ENCODE assay signal across 20 mouse cellular contexts in the genomic region with DNA sequence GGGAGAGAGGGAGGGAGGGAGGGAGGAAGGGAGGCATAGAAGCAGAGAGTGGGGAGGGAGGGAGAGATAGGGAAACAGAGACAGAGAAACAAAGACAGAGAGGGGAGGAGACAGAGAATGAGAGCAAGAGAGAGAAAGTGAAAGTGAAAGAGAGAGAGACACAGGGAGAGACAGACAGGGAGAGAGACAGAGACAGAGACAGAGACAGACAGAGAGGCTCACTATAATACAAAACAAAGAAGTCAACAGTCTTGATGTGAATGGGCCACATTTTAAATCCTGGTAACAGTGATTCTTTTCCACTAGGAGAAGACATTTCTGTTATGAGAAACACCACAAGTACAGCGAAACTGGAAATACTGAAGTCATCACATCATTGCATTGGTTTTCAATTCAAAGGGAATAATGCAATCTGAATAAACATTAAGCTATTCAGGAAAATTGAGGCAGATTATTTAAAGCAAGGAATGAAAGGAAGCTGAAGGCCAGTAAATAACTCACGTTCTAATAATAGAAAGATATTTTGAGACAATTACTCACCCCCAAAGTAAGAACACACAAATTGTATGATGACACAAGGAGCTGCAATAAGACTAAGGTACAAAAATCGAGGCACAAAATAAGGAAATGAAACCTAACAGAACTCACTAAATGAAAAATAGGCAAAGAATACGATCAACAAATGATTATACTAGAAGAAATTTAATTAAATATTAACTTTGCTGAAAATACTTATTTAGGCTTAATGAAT.
A peak's percentile ranks its signal among the peaks of the same experiment; 100 is the strongest.
DNase-seq lines count a peak whose midpoint lies in the region; ATAC-seq and TF ChIP-seq lines count a peak whose summit lies in the region.
"Had no signal": no experiment of that assay in that cellular context is flagged by ENCODE, and none has a peak within 500 bp of the region (broad histone marks: within the 10 kb centered on the region; RNA-seq: fewer than 3 reads in every experiment).

No protein-coding gene starts in this region.

- TF ChIP-seq CTCF in heart, adult 2 months (IDR thresholded peaks at IDR 0.05): no peak
- no peak for TF ChIP-seq CTCF in liver, adult 2 months (IDR thresholded peaks at IDR 0.05; ENCODE audit: low read depth, low read length)

- WGBS in heart, adult 2 months: 43% methylated on average over 4 of the region's 4 CpGs
- WGBS in liver, adult 2 months: 71% methylated on average over 4 of the region's 4 CpGs

- H3K9ac ChIP-seq in heart, adult 2 months (ENCODE audit: low read depth, low read length): no peak overlapping the region
- H3K9ac ChIP-seq in liver, adult 2 months (ENCODE audit: low read depth, low read length): no peak overlapping the region
- H3K9ac ChIP-seq: forebrain, embryonic 13.5 days; limb, embryonic 13.5 days; liver, embryonic 15.5 days; midbrain, embryonic 12.5 days; stomach, embryonic 15.5 days had no signal

- no peaks in the 10 kb centered on the region for H3K36me3 ChIP-seq in heart, adult 2 months (ENCODE audit: control insufficient read depth, insufficient read depth, low read length)
- no peaks in the 10 kb centered on the region for H3K36me3 ChIP-seq in liver, adult 2 months (ENCODE audit: control insufficient read depth, insufficient read depth, low read length)
- H3K36me3 ChIP-seq in myocyte (ENCODE audit: control insufficient read depth, insufficient read depth): no peaks in the 10 kb centered on the region
- H3K36me3 ChIP-seq: limb, embryonic 13.5 days; liver, embryonic 15.5 days; midbrain, embryonic 12.5 days; stomach, embryonic 15.5 days had no signal

- ATAC-seq in monocyte, adult 5-6 weeks (replicated peaks; ENCODE audit: insufficient number of reproducible peaks, low FRiP score, low TSS enrichment, poor library complexity, severe bottlenecking): no peak
- ATAC-seq: forebrain, embryonic 13.5 days; hindbrain, embryonic 16.5 days; intestine, embryonic 16.5 days had no signal

- intact Hi-C loops in heart, adult 2 months (cut with DNase I): no loop called here
- intact Hi-C loops in heart, postnatal 36 days (cut with DNase I): no loop called here

- no peak for TF ChIP-seq EP300 in heart, adult 2 months (IDR thresholded peaks at IDR 0.05; ENCODE audit: insufficient read depth, low read depth, low read length)

- DNase-seq in heart, adult 2 months: no peak
- DNase-seq in heart, postnatal 36 days: no peak
- peak; percentile 26 for DNase-seq in liver, adult 2 months (ENCODE audit: extremely low read depth, low read depth, low spot score)
- DNase-seq in liver (no peak), MEL-GATA-1-ER (ENCODE audit: extremely low read depth, low read depth) (peak; percentile 22)
- DNase-seq in right cerebral cortex, postnatal 25 days: no peak
- DNase-seq: cerebellum, adult 9-10 months; gastrocnemius, postnatal 25 days; thymus, adult 18-20 months had no signal

- no peaks in the 10 kb centered on the region for H3K4me1 ChIP-seq in heart, adult 2 months (ENCODE audit: control insufficient read depth, insufficient read depth, low read length)
- H3K4me1 ChIP-seq in liver, adult 2 months (ENCODE audit: control insufficient read depth, insufficient read depth, low read length): no peaks in the 10 kb centered on the region
- H3K4me1 ChIP-seq: forebrain, embryonic 13.5 days; limb, embryonic 13.5 days; liver, embryonic 15.5 days; midbrain, embryonic 12.5 days; stomach, embryonic 15.5 days had no signal

- no peak overlapping the region for H3ac ChIP-seq in myocyte (ENCODE audit: control insufficient read depth, insufficient read length)

- H3K4me2 ChIP-seq in myocyte (ENCODE audit: low read depth): peak overlapping the region; percentile 75
- H3K4me2 ChIP-seq: forebrain, embryonic 13.5 days; limb, embryonic 13.5 days; liver, embryonic 15.5 days; midbrain, embryonic 12.5 days; stomach, embryonic 15.5 days had no signal

- H3K79me2 ChIP-seq in heart, adult 2 months (replicated peaks; ENCODE audit: control insufficient read depth, insufficient read depth, low read length): no peaks in the 10 kb centered on the region
- no peaks in the 10 kb centered on the region for H3K79me2 ChIP-seq in liver, adult 2 months (ENCODE audit: control insufficient read depth, insufficient read depth, low read length)
- H3K79me2 ChIP-seq in myocyte (ENCODE audit: control insufficient read depth, insufficient read depth): no peaks in the 10 kb centered on the region

- H3K4me3 ChIP-seq in heart, adult 2 months: peak overlapping the region; percentile 11; the same call in 1 of the 2 replicates
- H3K4me3 ChIP-seq in liver, adult 2 months (ENCODE audit: insufficient read depth, low read depth, low read length): no peak overlapping the region
- peak overlapping the region; percentile 6 for H3K4me3 ChIP-seq in myocyte
- H3K4me3 ChIP-seq: erythroblast, embryonic 14.5 days; forebrain, embryonic 13.5 days; limb, embryonic 13.5 days; liver, embryonic 15.5 days; midbrain, embryonic 12.5 days; stomach, embryonic 15.5 days had no signal

- peak overlapping the region; percentile 75 for H3K27ac ChIP-seq in heart, adult 2 months
- no peak overlapping the region for H3K27ac ChIP-seq in liver, adult 2 months (replicated peaks; ENCODE audit: insufficient read depth, low read depth, low read length)
- H3K27ac ChIP-seq: forebrain, embryonic 13.5 days; limb, embryonic 13.5 days; liver, embryonic 15.5 days; macrophage; midbrain, embryonic 12.5 days; stomach, embryonic 15.5 days had no signal

- no peak for TF ChIP-seq POLR2A in heart, adult 2 months (IDR thresholded peaks at IDR 0.05; ENCODE audit: insufficient read depth, low read depth, low read length)
- no peak for TF ChIP-seq POLR2A in liver, adult 2 months (IDR thresholded peaks at IDR 0.05; ENCODE audit: extremely low read depth, insufficient read depth, low read length)
- TF ChIP-seq POLR2A in myocyte (IDR thresholded peaks at IDR 0.05; ENCODE audit: insufficient read length, low read depth): no peak

- no peaks in the 10 kb centered on the region for H3K27me3 ChIP-seq in heart, adult 2 months (ENCODE audit: control insufficient read depth, insufficient read depth, low read length)
- H3K27me3 ChIP-seq in liver, adult 2 months (ENCODE audit: control insufficient read depth, insufficient read depth, low read length): no peaks in the 10 kb centered on the region
- H3K27me3 ChIP-seq in myocyte (ENCODE audit: control insufficient read depth, insufficient read depth, insufficient read length): no peaks in the 10 kb centered on the region
- H3K27me3 ChIP-seq: forebrain, embryonic 13.5 days; limb, embryonic 13.5 days; liver, embryonic 15.5 days; midbrain, embryonic 12.5 days; stomach, embryonic 15.5 days had no signal

TF ChIP-seq in myocyte, 11 proteins besides CTCF, POLR2A, EP300 and RAD21:
- TF ChIP-seq CEBPB (IDR thresholded peaks at IDR 0.05; ENCODE audit: insufficient read depth, poor library complexity, severe bottlenecking): 0 out of 2 replicates have a peak, but pooled peaks have one; percentile 7
- TF ChIP-seq MAX (IDR thresholded peaks at IDR 0.05; ENCODE audit: low read depth): no peak

Comparison
In these comparisons a context has a peak if more than half of its experiments do, and no peak if none do; other contexts are left out.
1. DNase-seq: peak in liver, adult 2 months (single experiment) and MEL-GATA-1-ER (single experiment); none in heart, adult 2 months (0 of 2), heart, postnatal 36 days (0 of 2), liver (single experiment) and right cerebral cortex, postnatal 25 days (single experiment).